Mouse (Mus musculus) liver, adult 2 months (tissue): Measurements from ENCODE around the gene Col23a1.

ENCODE experiments used
- CTCF ChIP-seq: fragments of 200-500 bp; IDR thresholded peaks from 2 replicates; pipeline ENCODE4 v1.5.1; 2011; ENCODE audit warnings: low read depth, low read length, control low read depth
- POLR2A ChIP-seq: fragments of 200-500 bp; IDR thresholded peaks from 2 replicates; pipeline ENCODE4 v1.6.1; 2011; ENCODE audit warnings: low read length, control low read depth; ENCODE audit not compliant: insufficient read depth; ENCODE audit errors: extremely low read depth

GRCm38 (mm10) chr11:51584431-51585248 is 294.9 kb downstream of the Col23a1 start, which contains the start of gene Phykpl:
- TF ChIP-seq CTCF (peak; percentile 64), POLR2A (peak; percentile 89)
